Mouse (Mus musculus) midbrain, embryonic 11.5 days (tissue): ENCODE measurements around the gene Als2cr12. TPM values are rescaled to one million over a fixed set of nuclear protein-coding genes. Genes with fewer than 3 reads are reported as not detected.

Source experiments
- ATAC-seq: fragments of 200-750 bp; cut with Nextera tagmentation; 2 replicates; pipeline ENCODE4 v1.8.0; 2017; ENCODE audit warnings: moderate TSS enrichment, moderate library complexity; ENCODE audit not compliant: low FRiP score
- DNase-seq: peaks from one replicate; pipeline ENCODE4 v3.0.0; 2015; ENCODE audit warnings: low spot score; ENCODE audit errors: missing footprints
- H3K27ac ChIP-seq: fragments of 300-500 bp; sonication (generic); 2 replicates; pipeline ENCODE4 v1.5.1; 2014; ENCODE audit warnings: low read depth, low read length
- H3K27me3 ChIP-seq: fragments of 300-500 bp; sonication (generic); 2 replicates; pipeline ENCODE4 v1.6.1; 2014; ENCODE audit warnings: mild to moderate bottlenecking, low read length, moderate library complexity, mixed read lengths; ENCODE audit not compliant: control insufficient read depth, insufficient read depth
- H3K36me3 ChIP-seq: fragments of 300-500 bp; sonication (generic); 2 replicates; pipeline ENCODE4 v1.6.1; 2014; ENCODE audit warnings: mild to moderate bottlenecking, low read length, moderate library complexity, mixed read lengths; ENCODE audit not compliant: control insufficient read depth, insufficient read depth
- H3K4me1 ChIP-seq: fragments of 300-500 bp; sonication (generic); 2 replicates; pipeline ENCODE4 v1.6.1; 2014; ENCODE audit warnings: low read length; ENCODE audit not compliant: control insufficient read depth, insufficient read depth
- H3K4me2 ChIP-seq: fragments of 300-500 bp; sonication (generic); 2 replicates; pipeline ENCODE4 v1.6.1; 2014; ENCODE audit warnings: mild to moderate bottlenecking, moderate library complexity
- H3K4me3 ChIP-seq: fragments of 300-500 bp; sonication (generic); 2 replicates; pipeline ENCODE4 v1.5.1; 2014; ENCODE audit warnings: low read depth, low read length
- H3K9ac ChIP-seq: fragments of 300-500 bp; sonication (generic); 2 replicates; pipeline ENCODE4 v1.6.1; 2014; ENCODE audit warnings: low read length
- H3K9me3 ChIP-seq: fragments of 300-500 bp; sonication (generic); 2 replicates; pipeline ENCODE4 v1.6.1; 2016; ENCODE audit warnings: low read length; ENCODE audit not compliant: control insufficient read depth
- WGBS: fragments of 180-500 bp; shearing (Covaris S2); extraction: QIAGEN DNeasy Blood & Tissue Kit; methylation state at CpG from one replicate; pipeline ENCODE4 v1.1.7; 2014; 5-methylcytosine and 5-hydroxymethylcytosine counted together
- polyA plus RNA-seq: library from polyadenylated mRNA; unstranded; fragments of >200 nt; fragmentation: Nextera tagmentation; extraction: Ambion mirVana; gene quantifications from 2 replicates; pipeline ENCODE4 v1.2.1, GENCODE M21; 2014

Gene Als2cr12
- polyA plus RNA-seq, 1 experiment from 2014 or later, result not detected

- WGBS, result 89% methylated on average over 11 of the region's 11 CpGs
- no peak for ATAC-seq
Measured at GRCm38 (mm10) chr1:58722115-58722938, 26.5 kb upstream of the Als2cr12 start.

GRCm38 (mm10) chr1:58720988-58721387, 25.2 kb upstream of the Als2cr12 start:
- no peak overlapping the region for H3K4me2 ChIP-seq
- WGBS, result 88% methylated on average over 4 of the region's 4 CpGs
- H3K9ac ChIP-seq, result no peak overlapping the region
- no peak for ATAC-seq
- no peaks in the 10 kb centered on the region for H3K36me3 ChIP-seq
- H3K4me1 ChIP-seq, result no peaks in the 10 kb centered on the region
- no peaks in the 10 kb centered on the region for H3K9me3 ChIP-seq
- DNase-seq, result no peak
- no peak overlapping the region for H3K4me3 ChIP-seq
- H3K27ac ChIP-seq, result no peak overlapping the region
- H3K27me3 ChIP-seq, result no peaks in the 10 kb centered on the region

More at GRCm38 (mm10) chr1:58722115-58722938, 26.5 kb upstream of the Als2cr12 start:
- Histone ChIP-seq H3K4me1 (no peaks in the 10 kb centered on the region), H3K27ac (no peak overlapping the region), H3K4me3 (no peak overlapping the region), H3K9ac (no peak overlapping the region), H3K9me3 (no peaks in the 10 kb centered on the region), H3K27me3 (no peaks in the 10 kb centered on the region), H3K4me2 (no peak overlapping the region), H3K36me3 (no peaks in the 10 kb centered on the region)
- DNase-seq, result peak; percentile 31

- Histone ChIP-seq H3K27ac (no peak overlapping the region), H3K4me1 (no peaks in the 10 kb centered on the region), H3K9me3 (no peaks in the 10 kb centered on the region), H3K9ac (no peak overlapping the region), H3K4me2 (no peak overlapping the region), H3K36me3 (no peaks in the 10 kb centered on the region), H3K4me3 (no peak overlapping the region), H3K27me3 (no peaks in the 10 kb centered on the region)
- DNase-seq (no peak), ATAC-seq (no peak)
- WGBS, result 90% methylated on average over 8 of the region's 8 CpGs
Measured at GRCm38 (mm10) chr1:58720090-58720489, 24.3 kb upstream of the Als2cr12 start.

- no peak overlapping the region for H3K4me3 ChIP-seq
- H3K4me1 ChIP-seq, result no peaks in the 10 kb centered on the region; the same call in 1 of the 2 replicates
- no peaks in the 10 kb centered on the region for H3K36me3 ChIP-seq
- no peak overlapping the region for H3K9ac ChIP-seq
- H3K27me3 ChIP-seq, result no peaks in the 10 kb centered on the region
- 87% methylated on average over 7 of the region's 7 CpGs for WGBS
- DNase-seq (peak; percentile 56), ATAC-seq (no peak)
- H3K9me3 ChIP-seq, result no peaks in the 10 kb centered on the region
- no peak overlapping the region for H3K4me2 ChIP-seq
- H3K27ac ChIP-seq, result no peak overlapping the region
Measured at GRCm38 (mm10) chr1:58719356-58719945, 23.7 kb upstream of the Als2cr12 start.

- H3K4me1 ChIP-seq, result peaks cover 5% of the 10 kb centered on the region; the same call in 1 of the 2 replicates
- ATAC-seq, result no peak
- H3K27me3 ChIP-seq, result no peaks in the 10 kb centered on the region
- WGBS, result 94% methylated on average over 8 of the region's 8 CpGs
- no peak overlapping the region for H3K27ac ChIP-seq
- no peak for DNase-seq
- no peak overlapping the region for H3K9ac ChIP-seq
- H3K4me3 ChIP-seq, result no peak overlapping the region
- H3K9me3 ChIP-seq, result no peaks in the 10 kb centered on the region
- H3K36me3 ChIP-seq, result no peaks in the 10 kb centered on the region
- no peak overlapping the region for H3K4me2 ChIP-seq
Measured at GRCm38 (mm10) chr1:58717589-58718270, 21.9 kb upstream of the Als2cr12 start.

- peaks cover 7% of the 10 kb centered on the region; the same call in 1 of the 2 replicates for H3K4me1 ChIP-seq
- no peaks in the 10 kb centered on the region for H3K27me3 ChIP-seq
- DNase-seq (no peak), ATAC-seq (no peak)
- WGBS, result 93% methylated on average over 4 of the region's 4 CpGs
- H3K27ac ChIP-seq, result no peak overlapping the region
- H3K9ac ChIP-seq, result no peak overlapping the region
- no peak overlapping the region for H3K4me2 ChIP-seq
- H3K9me3 ChIP-seq, result no peaks in the 10 kb centered on the region
- no peaks in the 10 kb centered on the region for H3K36me3 ChIP-seq
- no peak overlapping the region for H3K4me3 ChIP-seq
Measured at GRCm38 (mm10) chr1:58716883-58717220, 21.1 kb upstream of the Als2cr12 start.

- Histone ChIP-seq H3K9me3 (no peaks in the 10 kb centered on the region), H3K27me3 (no peaks in the 10 kb centered on the region), H3K36me3 (no peaks in the 10 kb centered on the region), H3K9ac (no peak overlapping the region), H3K27ac (no peak overlapping the region), H3K4me3 (no peak overlapping the region), H3K4me1 (peaks cover 7% of the 10 kb centered on the region; the same call in 1 of the 2 replicates), H3K4me2 (no peak overlapping the region)
- 66% methylated on average over 7 of the region's 7 CpGs for WGBS
- DNase-seq (no peak), ATAC-seq (no peak)
Measured at GRCm38 (mm10) chr1:58716162-58716882, 20.5 kb upstream of the Als2cr12 start.

- Histone ChIP-seq H3K4me2 (no peak overlapping the region), H3K27me3 (no peaks in the 10 kb centered on the region), H3K4me3 (no peak overlapping the region), H3K9me3 (no peaks in the 10 kb centered on the region), H3K27ac (no peak overlapping the region), H3K9ac (no peak overlapping the region), H3K4me1 (peaks cover 7% of the 10 kb centered on the region; the same call in 1 of the 2 replicates), H3K36me3 (no peaks in the 10 kb centered on the region)
- DNase-seq (no peak), ATAC-seq (no peak)
Measured at GRCm38 (mm10) chr1:58715536-58715935, 19.7 kb upstream of the Als2cr12 start.
